Mouse (Mus musculus) ES-E14 (cell line): ENCODE data around the gene Shoc2.

ENCODE experiments used
- CHD2 ChIP-seq: IDR thresholded peaks from 2 replicates; pipeline ENCODE4 v1.6.1; 2014; ENCODE audit warnings: mild to moderate bottlenecking, low read depth, low read length, inconsistent platforms
- HCFC1 ChIP-seq: IDR thresholded peaks from 2 replicates; pipeline ENCODE4 v1.6.1; 2012; ENCODE audit warnings: low read length, inconsistent platforms, borderline replicate concordance; ENCODE audit not compliant: insufficient read depth
- MAFK ChIP-seq: IDR thresholded peaks from 2 replicates; pipeline ENCODE4 v1.6.1; 2014; ENCODE audit warnings: mild to moderate bottlenecking, low read depth, low read length, inconsistent platforms; ENCODE audit not compliant: insufficient read depth
- ZC3H11A ChIP-seq: IDR thresholded peaks from 2 replicates; pipeline ENCODE4 v1.6.1; 2012; ENCODE audit warnings: low read depth, mild to moderate bottlenecking, inconsistent platforms, low read length, borderline replicate concordance
- ZNF384 ChIP-seq: IDR thresholded peaks from 2 replicates; pipeline ENCODE4 v1.6.1; 2012; ENCODE audit warnings: low read depth, low read length, inconsistent platforms

- TF ChIP-seq ZC3H11A (no peak), HCFC1 (no peak), CHD2 (no peak), ZNF384 (no peak), MAFK (no peak)
Observed at GRCm38 (mm10) chr19:53964910-53965633, 21.0 kb downstream of the Shoc2 start.
